Mouse (Mus musculus) left cerebral cortex, postnatal 4 days (tissue): Measurements from ENCODE around the gene Rps26. TPM values are rescaled to one million over a fixed set of nuclear protein-coding genes. Genes with fewer than 3 reads are reported as not detected.
A peak's percentile ranks its signal among the peaks of the same experiment; 100 is the strongest.

Experiments
- DNase-seq: peaks from one replicate; pipeline ENCODE4 v3.0.0-alpha.2; 2022
- intact Hi-C: fragments of 180-260 bp; cut with DNase I; formaldehyde crosslinking; loops from one replicate; pipeline ENCODE4 v1.15.1; 2025
- total RNA-seq, 2 experiments: library from RNA; stranded (reverse); gene quantifications; 2 replicates each; pipeline ENCODE4 v1.2.3; 2021

Gene Rps26
- 100 to 1,000 TPM; 595 to 651 TPM for total RNA-seq

- peak; percentile 87 for DNase-seq
- intact Hi-C loops = no loop called here
These were observed at the start of gene Rps26 for GRCm38 (mm10) chr10:128626311-128627310. Rps26 (minus strand) TSS chr10:128626747.

- DNase-seq = no peak
- intact Hi-C loops = loop anchor here (10.0 kb wide), 1 partner anchor 110 kb away; the partner anchor contains the start of gene Pa2g4
These were observed 48.0 kb upstream of the Rps26 start for GRCm38 (mm10) chr10:128674469-128675008.

- peak; percentile 88 for DNase-seq
- intact Hi-C loops = loop anchor here (10.0 kb wide), 1 partner anchor 109 kb away; the partner anchor contains the start of gene Pa2g4
These were observed 47.4 kb upstream of the Rps26 start, which contains the start of gene Suox for GRCm38 (mm10) chr10:128673763-128674468. Suox (minus strand) TSS chr10:128674073.

GRCm38 (mm10) chr10:128671148-128671547, 44.6 kb upstream of the Rps26 start:
- intact Hi-C loops = loop anchor here (10.0 kb wide), 1 partner anchor 106 kb away; the partner anchor contains the start of gene Pa2g4
- no peak for DNase-seq

GRCm38 (mm10) chr10:128668790-128669672, 42.5 kb upstream of the Rps26 start:
- peak; percentile 74 for DNase-seq
- intact Hi-C loops = no loop called here

GRCm38 (mm10) chr10:128665806-128666205, 39.3 kb upstream of the Rps26 start:
- DNase-seq = no peak
- intact Hi-C loops = no loop called here

- DNase-seq = no peak
- intact Hi-C loops = no loop called here
These were observed 38.8 kb upstream of the Rps26 start for GRCm38 (mm10) chr10:128665307-128665706.

- DNase-seq = no peak
- intact Hi-C loops = no loop called here
These were observed 38.3 kb upstream of the Rps26 start for GRCm38 (mm10) chr10:128664808-128665207.

- intact Hi-C loops = no loop called here
- DNase-seq = no peak
These were observed 37.1 kb upstream of the Rps26 start for GRCm38 (mm10) chr10:128663441-128664220.

GRCm38 (mm10) chr10:128662465-128662864, 35.9 kb upstream of the Rps26 start:
- intact Hi-C loops = no loop called here
- no peak for DNase-seq

- no peak for DNase-seq
- intact Hi-C loops = no loop called here
These were observed 32.9 kb upstream of the Rps26 start for GRCm38 (mm10) chr10:128659490-128659889.

- no peak for DNase-seq
- intact Hi-C loops = no loop called here
These were observed 31.3 kb upstream of the Rps26 start for GRCm38 (mm10) chr10:128657844-128658243.

- intact Hi-C loops = no loop called here
These were observed 30.2 kb upstream of the Rps26 start for GRCm38 (mm10) chr10:128656731-128657130.

GRCm38 (mm10) chr10:128655254-128655653, 28.7 kb upstream of the Rps26 start:
- no peak for DNase-seq
- intact Hi-C loops = no loop called here

More at GRCm38 (mm10) chr10:128656731-128657130, 30.2 kb upstream of the Rps26 start:
- DNase-seq = no peak

- no peak for DNase-seq
- intact Hi-C loops = no loop called here
These were observed 27.3 kb upstream of the Rps26 start for GRCm38 (mm10) chr10:128653866-128654265.

- peak; percentile 61 for DNase-seq
- intact Hi-C loops = no loop called here
These were observed 19.9 kb upstream of the Rps26 start for GRCm38 (mm10) chr10:128646139-128647089.

GRCm38 (mm10) chr10:128645111-128646011, 18.8 kb upstream of the Rps26 start, which contains the start of gene Ikzf4:
Ikzf4 (minus strand) TSS chr10:128645991.
- intact Hi-C loops = no loop called here
- DNase-seq = peak; percentile 52
